Mouse (Mus musculus) midbrain, embryonic 13.5 days (tissue): ENCODE measurements around the gene Aicda. TPM values are rescaled to one million over a fixed set of nuclear protein-coding genes. Genes with fewer than 3 reads are reported as not detected.
"Not testable (repeated sequence)": the region's sequence is repeated elsewhere in the genome, so short reads cannot be mapped to it uniquely, and the experiment has no call there.

ENCODE experiments used
- ATAC-seq: fragments of 200-750 bp; cut with Nextera tagmentation; 2 replicates; pipeline ENCODE4 v1.8.0; 2017; ENCODE audit warnings: mild to moderate bottlenecking, moderate TSS enrichment, moderate library complexity
- H3K27ac ChIP-seq: fragments of 300-500 bp; sonication (generic); 2 replicates; pipeline ENCODE4 v1.5.1; 2015; ENCODE audit warnings: inconsistent platforms, mild to moderate bottlenecking, moderate library complexity
- H3K27me3 ChIP-seq: fragments of 300-500 bp; sonication (generic); 2 replicates; pipeline ENCODE4 v1.6.1; 2015; ENCODE audit warnings: mild to moderate bottlenecking, inconsistent platforms
- H3K36me3 ChIP-seq: fragments of 300-500 bp; sonication (generic); 2 replicates; pipeline ENCODE4 v1.6.1; 2015; ENCODE audit warnings: mild to moderate bottlenecking, inconsistent platforms
- H3K4me1 ChIP-seq: fragments of 300-500 bp; sonication (generic); replicated peaks from 2 replicates; pipeline ENCODE4 v1.6.1; 2015; ENCODE audit warnings: inconsistent platforms
- H3K4me2 ChIP-seq: fragments of 300-500 bp; sonication (generic); replicated peaks from 2 replicates; pipeline ENCODE4 v1.6.1; 2015; ENCODE audit warnings: moderate library complexity, mild to moderate bottlenecking, inconsistent platforms
- H3K4me3 ChIP-seq: fragments of 300-500 bp; sonication (generic); replicated peaks from 2 replicates; pipeline ENCODE4 v1.5.1; 2015; ENCODE audit warnings: mild to moderate bottlenecking, inconsistent platforms
- H3K9ac ChIP-seq: fragments of 300-500 bp; sonication (generic); replicated peaks from 2 replicates; pipeline ENCODE4 v1.6.1; 2015; ENCODE audit warnings: mild to moderate bottlenecking, inconsistent platforms
- H3K9me3 ChIP-seq: fragments of 300-500 bp; sonication (generic); 2 replicates; pipeline ENCODE4 v1.6.1; 2016; ENCODE audit warnings: mild to moderate bottlenecking, inconsistent platforms
- WGBS: fragments of 180-500 bp; shearing (Covaris S2); methylation state at CpG from one replicate; pipeline ENCODE4 v1.1.7; 2015; 5-methylcytosine and 5-hydroxymethylcytosine counted together
- polyA plus RNA-seq: library from polyadenylated mRNA; unstranded; fragments of >200 nt; fragmentation: Nextera tagmentation; extraction: Ambion mirVana; gene quantifications from 2 replicates; pipeline ENCODE4 v1.2.1, GENCODE M21; 2015

Gene Aicda
- polyA plus RNA-seq, 1 experiment from 2014 or later: 0.47 TPM

DNA sequence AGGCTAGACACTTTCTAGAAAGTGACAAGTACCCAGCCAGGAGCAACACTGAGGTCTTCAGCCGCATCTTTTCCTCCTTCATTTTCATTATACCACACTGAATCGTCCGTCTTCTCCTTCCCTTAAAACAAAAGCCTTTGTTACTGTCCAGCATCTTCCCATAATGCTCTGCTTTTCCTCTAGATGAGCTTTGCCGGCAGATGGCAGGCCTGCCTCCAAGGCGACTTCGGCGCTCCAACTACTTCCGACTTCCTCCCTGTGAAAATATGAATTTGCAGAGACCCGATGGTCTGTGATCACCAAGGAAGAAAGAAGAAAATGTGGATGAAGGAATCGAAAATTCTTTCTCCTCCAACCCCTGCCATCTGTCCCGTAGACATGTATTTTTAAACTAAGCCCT, 25.5 kb upstream of the Aicda start:
- 88% methylated on average over 11 of the region's 11 CpGs for WGBS
- Histone ChIP-seq H3K4me3 (no peak overlapping the region), H3K4me2 (no peak overlapping the region), H3K27me3 (no peaks in the 10 kb centered on the region), H3K9ac (no peak overlapping the region), H3K36me3 (no peaks in the 10 kb centered on the region), H3K9me3 (no peaks in the 10 kb centered on the region), H3K4me1 (peaks cover 2% of the 10 kb centered on the region), H3K27ac (no peak overlapping the region)
- ATAC-seq: no peak

DNA sequence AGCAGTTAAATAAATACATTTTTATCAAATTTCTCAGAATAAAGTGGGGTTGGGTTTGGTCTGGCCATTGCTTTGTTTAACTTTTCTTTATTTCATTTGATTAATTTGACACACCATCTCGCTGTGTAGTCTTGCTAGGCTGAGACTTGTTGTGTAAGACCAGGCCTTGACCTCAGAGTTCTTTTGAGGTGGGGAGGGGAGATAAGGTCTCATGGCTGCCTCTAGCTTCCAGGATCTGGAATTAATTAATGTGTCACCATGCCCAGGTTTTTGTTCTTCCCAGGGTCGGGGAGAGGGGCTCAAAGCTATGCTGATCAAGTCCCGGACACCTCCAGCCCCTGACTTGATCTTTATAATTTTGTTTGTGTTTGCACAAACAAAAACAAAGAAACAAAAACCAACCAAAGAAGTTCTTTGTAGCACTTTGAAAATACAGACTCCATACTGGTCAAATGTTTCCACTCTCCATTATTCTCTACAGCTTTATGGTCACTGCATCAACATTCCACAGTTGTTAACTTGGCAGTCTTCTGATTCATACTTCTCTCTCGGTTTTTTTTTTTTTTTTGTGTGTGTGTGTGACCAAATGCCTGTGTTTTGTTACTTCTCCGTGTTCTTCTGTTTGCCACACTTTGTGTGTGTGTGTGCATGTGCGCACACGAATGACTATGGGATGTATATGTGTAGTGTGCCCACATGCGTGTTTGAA, 22.0 kb upstream of the Aicda start:
- Histone ChIP-seq H3K36me3 (no peaks in the 10 kb centered on the region), H3K27ac (no peak overlapping the region), H3K27me3 (no peaks in the 10 kb centered on the region), H3K9me3 (no peaks in the 10 kb centered on the region), H3K4me3 (no peak overlapping the region), H3K4me1 (peaks cover 5% of the 10 kb centered on the region), H3K9ac (no peak overlapping the region), H3K4me2 (no peak overlapping the region)
- 72% methylated on average over 8 of the region's 8 CpGs for WGBS
- no peak for ATAC-seq

DNA sequence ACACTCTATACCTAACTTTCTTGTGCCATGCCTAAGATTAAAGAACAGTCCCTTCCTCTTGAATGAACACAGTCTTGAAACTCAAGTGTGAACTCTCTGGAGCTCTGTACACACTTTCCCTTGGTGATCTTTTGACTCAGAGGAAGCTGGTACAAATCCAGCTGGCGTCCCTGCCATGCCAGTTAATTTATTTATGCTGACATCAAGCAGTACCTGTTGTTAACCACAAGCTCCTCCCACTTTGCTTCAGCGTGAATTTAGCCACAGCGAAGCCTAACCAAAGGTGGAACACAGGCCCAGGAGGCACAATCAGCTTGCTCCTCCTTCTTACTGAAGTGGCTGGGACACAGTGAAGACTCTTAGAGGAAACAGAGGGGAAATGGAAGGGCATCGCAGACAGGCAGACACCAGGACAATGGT, 20.7 kb upstream of the Aicda start:
- 8% methylated on average over 4 of the region's 4 CpGs for WGBS
- Histone ChIP-seq H3K27ac (no peak overlapping the region), H3K4me3 (no peak overlapping the region), H3K4me1 (peaks cover 5% of the 10 kb centered on the region), H3K36me3 (no peaks in the 10 kb centered on the region), H3K4me2 (peak overlapping the region; percentile 38), H3K9ac (no peak overlapping the region), H3K9me3 (no peaks in the 10 kb centered on the region), H3K27me3 (no peaks in the 10 kb centered on the region)
- ATAC-seq: peak; percentile 74; the same call in 1 of the 2 replicates

DNA sequence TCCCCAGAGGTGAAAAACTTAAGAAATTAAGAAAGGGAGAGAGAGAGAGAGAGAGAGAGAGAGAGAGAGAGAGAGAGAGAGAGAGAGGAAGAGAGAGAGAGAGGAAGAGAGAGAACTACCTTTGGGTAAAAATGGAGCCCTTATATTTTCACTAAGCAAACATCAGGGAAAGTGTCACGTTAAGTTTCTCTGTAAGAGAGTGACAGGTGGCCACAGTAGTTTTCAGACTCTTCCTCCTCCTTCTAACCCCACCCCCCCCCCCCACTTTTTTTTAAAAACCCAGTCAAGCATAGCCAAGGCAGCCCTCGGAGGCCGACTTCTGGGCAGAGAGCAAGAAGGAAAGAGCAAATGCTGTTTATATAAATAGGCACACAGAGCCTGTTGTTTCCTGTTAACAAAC, 19.6 kb upstream of the Aicda start:
- H3K4me2 ChIP-seq: no peak overlapping the region
- no peak overlapping the region for H3K4me3 ChIP-seq
- 33% methylated on average over 3 of the region's 3 CpGs for WGBS
- no peaks in the 10 kb centered on the region for H3K36me3 ChIP-seq
- no peaks in the 10 kb centered on the region for H3K9me3 ChIP-seq
- H3K4me1 ChIP-seq: peaks cover 5% of the 10 kb centered on the region
- no peak overlapping the region for H3K27ac ChIP-seq
- no peak for ATAC-seq
- no peak overlapping the region for H3K9ac ChIP-seq
- no peaks in the 10 kb centered on the region for H3K27me3 ChIP-seq

DNA sequence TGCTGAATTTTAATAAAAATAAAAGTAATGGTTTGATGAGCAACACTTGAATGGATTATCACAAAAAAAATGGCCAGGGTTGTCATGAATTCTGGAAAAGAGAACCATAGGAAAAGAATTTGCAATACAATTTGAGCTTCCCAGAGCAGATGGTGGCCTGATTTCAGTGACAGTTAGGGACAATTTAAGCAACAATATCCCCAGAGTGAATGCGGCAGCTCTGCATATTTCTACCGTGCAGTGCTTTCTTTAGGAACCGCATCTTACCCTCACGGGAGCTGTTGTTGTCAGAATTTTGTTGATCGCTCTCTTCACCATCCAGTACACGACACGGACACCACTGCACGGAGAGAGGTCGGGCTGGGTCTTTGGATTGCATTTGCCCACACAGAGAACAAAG, 14.0 kb upstream of the Aicda start:
- WGBS: 77% methylated on average over 9 of the region's 9 CpGs
- Histone ChIP-seq H3K4me3 (no peak overlapping the region), H3K9ac (no peak overlapping the region), H3K4me1 (no peaks in the 10 kb centered on the region), H3K4me2 (no peak overlapping the region), H3K27me3 (no peaks in the 10 kb centered on the region), H3K36me3 (no peaks in the 10 kb centered on the region), H3K9me3 (no peaks in the 10 kb centered on the region), H3K27ac (no peak overlapping the region)
- ATAC-seq: no peak

DNA sequence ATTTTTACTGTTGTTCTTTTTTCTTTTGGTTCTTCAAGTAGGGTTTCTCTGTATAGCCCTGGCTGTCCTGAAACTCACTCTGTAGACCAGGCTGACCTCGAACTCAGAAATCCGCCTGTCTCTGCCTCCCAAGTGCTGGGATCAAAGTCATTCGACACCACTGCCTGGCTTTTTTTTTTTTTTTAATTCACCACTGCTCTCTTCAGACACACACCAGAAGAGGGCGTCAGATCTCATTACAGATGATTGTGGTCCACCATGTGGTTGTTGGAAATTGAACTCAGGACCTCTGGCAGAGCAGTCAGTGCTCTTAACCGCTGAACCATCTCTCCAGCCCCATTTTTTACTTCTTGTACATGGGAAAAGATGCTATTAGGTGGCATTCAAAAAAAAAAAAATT, 11.1 kb upstream of the Aicda start:
- not testable (repeated sequence) for H3K9ac ChIP-seq, H3K36me3 ChIP-seq, H3K27me3 ChIP-seq, H3K4me2 ChIP-seq, ATAC-seq, H3K27ac ChIP-seq, H3K4me1 ChIP-seq, H3K9me3 ChIP-seq, H3K4me3 ChIP-seq
- WGBS: 80% methylated on average over 5 of the region's 5 CpGs

DNA sequence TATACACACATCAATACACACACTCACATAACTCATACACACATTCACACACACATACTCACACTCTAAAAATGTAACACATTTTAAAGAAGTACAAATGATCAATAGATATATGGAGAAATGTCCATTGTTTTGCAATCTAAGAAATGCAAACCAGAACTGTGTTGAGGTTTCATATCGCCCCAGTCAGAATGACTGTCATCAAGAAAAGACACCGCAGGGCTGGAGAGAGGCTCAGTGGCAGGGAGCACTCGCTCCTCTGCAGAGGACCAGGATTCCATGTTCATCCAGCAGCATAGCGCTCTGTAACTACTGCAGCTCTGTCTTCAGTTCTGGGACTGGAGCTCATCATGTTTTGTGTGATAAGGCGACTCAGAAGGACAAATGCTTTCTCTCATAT, 10.0 kb upstream of the Aicda start:
- no peaks in the 10 kb centered on the region for H3K9me3 ChIP-seq
- H3K4me2 ChIP-seq: no peak overlapping the region
- H3K9ac ChIP-seq: no peak overlapping the region
- H3K4me3 ChIP-seq: no peak overlapping the region
- no peaks in the 10 kb centered on the region for H3K36me3 ChIP-seq
- H3K4me1 ChIP-seq: no peaks in the 10 kb centered on the region
- no peak for ATAC-seq
- WGBS: 87% methylated on average over 5 of the region's 5 CpGs
- no peaks in the 10 kb centered on the region for H3K27me3 ChIP-seq
- no peak overlapping the region for H3K27ac ChIP-seq

DNA sequence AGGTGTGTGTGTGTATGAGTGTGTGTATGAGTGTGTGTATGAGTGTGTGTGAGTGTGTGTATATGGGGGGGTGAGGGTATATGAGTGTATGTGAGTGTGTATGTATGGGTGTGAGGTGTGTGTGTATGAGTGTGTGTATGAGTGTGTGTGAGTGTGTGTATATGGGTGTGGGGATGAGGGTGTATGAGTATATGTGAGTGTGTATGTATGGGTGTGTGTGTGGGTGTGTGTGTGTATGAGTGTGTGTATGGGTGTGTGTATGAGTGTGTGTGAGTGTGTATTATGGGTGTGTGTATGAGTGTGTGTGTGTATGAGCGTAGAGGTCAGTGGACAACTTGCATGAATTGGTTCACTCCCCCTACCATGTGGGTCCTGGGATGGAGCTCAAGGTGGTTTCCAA, 8.9 kb upstream of the Aicda start:
- H3K9me3 ChIP-seq: no peaks in the 10 kb centered on the region
- no peaks in the 10 kb centered on the region for H3K27me3 ChIP-seq
- no peaks in the 10 kb centered on the region for H3K4me1 ChIP-seq
- H3K4me3 ChIP-seq: no peak overlapping the region
- 93% methylated on average over 1 of the region's 1 CpGs for WGBS
- no peak overlapping the region for H3K27ac ChIP-seq
- no peaks in the 10 kb centered on the region for H3K36me3 ChIP-seq
- no peak overlapping the region for H3K9ac ChIP-seq
- ATAC-seq: 0 out of 2 replicates have a peak, but pooled peaks have one; percentile 24
- no peak overlapping the region for H3K4me2 ChIP-seq

DNA sequence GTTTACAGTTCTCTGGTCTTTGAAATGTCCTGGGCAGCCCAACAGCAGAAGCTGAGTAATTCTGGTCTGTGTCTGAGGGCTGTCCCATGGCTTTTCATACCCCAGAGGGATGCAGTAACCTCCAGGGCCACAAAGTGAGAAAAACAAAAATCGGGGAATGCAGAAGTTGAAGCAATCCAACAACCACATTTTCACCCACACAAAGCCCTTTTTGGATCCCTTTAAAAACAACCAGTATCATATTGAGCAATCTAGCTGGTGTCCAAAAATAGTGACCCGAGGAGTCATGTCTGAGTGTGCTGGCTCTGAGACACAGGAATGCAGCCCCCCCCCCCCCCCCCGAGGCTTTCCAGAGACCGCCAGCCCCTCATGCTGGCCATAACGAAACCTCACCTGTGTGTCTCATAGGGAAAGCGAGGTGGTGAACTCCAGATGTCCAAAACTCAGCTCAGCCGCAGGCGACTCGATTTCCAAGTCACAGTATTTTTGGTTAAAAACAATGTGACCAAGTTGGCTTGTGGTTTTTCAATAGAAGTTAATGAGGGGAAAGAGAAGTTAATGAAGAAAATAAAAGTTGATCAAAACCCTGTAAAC, 8.2 kb upstream of the Aicda start:
- Histone ChIP-seq H3K4me3 (no peak overlapping the region), H3K4me1 (no peaks in the 10 kb centered on the region), H3K27ac (no peak overlapping the region), H3K9me3 (no peaks in the 10 kb centered on the region), H3K9ac (no peak overlapping the region), H3K4me2 (no peak overlapping the region), H3K36me3 (no peaks in the 10 kb centered on the region), H3K27me3 (no peaks in the 10 kb centered on the region)
- ATAC-seq: no peak
- WGBS: 85% methylated on average over 9 of the region's 9 CpGs

DNA sequence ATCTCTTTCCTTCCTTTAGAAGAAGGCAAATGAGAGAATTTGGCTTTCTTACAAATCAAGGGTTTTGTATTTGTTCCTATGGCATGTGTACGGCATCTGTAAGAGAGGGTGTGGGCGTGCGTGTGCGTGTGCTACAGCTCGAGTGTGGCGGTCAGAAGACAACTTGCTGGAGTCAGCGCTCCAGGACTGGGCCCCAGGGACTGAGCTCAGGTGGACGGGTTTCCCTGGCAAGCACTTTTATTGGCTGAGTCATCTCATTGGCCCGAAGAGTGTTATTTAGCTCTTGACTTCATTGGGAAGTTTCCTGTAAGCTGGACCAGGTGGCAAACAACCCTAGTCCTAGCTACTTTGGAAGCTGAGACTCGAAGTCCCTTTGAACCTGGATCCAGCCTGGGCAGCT, 7.7 kb upstream of the Aicda start:
- H3K4me2 ChIP-seq: no peak overlapping the region
- H3K4me3 ChIP-seq: no peak overlapping the region
- H3K27ac ChIP-seq: no peak overlapping the region
- H3K4me1 ChIP-seq: no peaks in the 10 kb centered on the region
- no peak for ATAC-seq
- no peak overlapping the region for H3K9ac ChIP-seq
- no peaks in the 10 kb centered on the region for H3K27me3 ChIP-seq
- no peaks in the 10 kb centered on the region for H3K9me3 ChIP-seq
- WGBS: 87% methylated on average over 10 of the region's 10 CpGs
- no peaks in the 10 kb centered on the region for H3K36me3 ChIP-seq

DNA sequence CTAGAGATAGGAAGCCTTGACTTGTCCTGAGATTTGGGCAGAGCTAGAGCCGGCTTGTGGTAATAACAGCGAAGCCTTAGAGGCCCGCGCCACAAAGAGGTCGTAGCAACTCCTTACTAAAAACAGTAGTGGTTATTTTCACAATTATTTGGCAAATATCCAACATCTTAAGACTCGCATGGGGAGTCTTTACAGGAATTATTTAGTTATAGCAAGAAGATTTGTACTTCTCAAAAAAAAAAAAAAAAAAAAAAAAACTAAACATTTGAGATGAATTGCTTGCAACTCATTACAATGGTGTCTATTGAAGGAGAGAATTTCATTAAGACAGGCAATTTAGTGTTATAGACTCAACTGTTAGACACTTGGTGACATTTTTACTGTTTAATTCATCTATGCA, 501 bp downstream of the Aicda start:
- H3K9me3 ChIP-seq: no peaks in the 10 kb centered on the region

DNA sequence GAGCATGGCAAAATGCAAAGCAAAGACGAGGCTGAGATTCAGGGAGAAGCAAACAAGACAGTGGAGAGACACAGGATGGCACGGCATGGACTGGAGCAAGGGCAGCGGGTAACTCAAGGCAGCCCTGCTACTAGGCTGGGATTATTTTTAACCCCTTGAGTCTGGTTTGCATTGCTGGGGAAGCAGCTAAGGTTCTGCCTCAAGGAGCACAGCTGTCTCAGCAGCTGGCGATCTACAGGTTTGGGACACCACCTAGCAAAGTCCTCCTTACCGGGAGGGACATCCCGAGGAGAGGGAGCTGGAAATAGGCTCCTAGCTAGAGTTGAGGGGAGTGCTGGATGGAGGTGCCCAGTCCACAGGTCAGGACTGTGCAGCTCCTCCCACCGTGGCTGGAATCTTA, 1.7 kb downstream of the Aicda start:
- no peak for ATAC-seq
- Histone ChIP-seq H3K4me1 (0 out of 2 replicates have a peak, but pooled peaks cover 3% of the 10 kb centered on the region), H3K4me3 (no peak overlapping the region), H3K9me3 (no peaks in the 10 kb centered on the region), H3K4me2 (no peak overlapping the region), H3K9ac (no peak overlapping the region), H3K27me3 (0 out of 2 replicates have a peak, but pooled peaks cover 7% of the 10 kb centered on the region), H3K27ac (no peak overlapping the region), H3K36me3 (no peaks in the 10 kb centered on the region)
- 41% methylated on average over 7 of the region's 7 CpGs for WGBS

More for the DNA sequence above, 501 bp downstream of the Aicda start:
- Histone ChIP-seq H3K9ac (no peak overlapping the region), H3K36me3 (no peaks in the 10 kb centered on the region), H3K4me3 (no peak overlapping the region), H3K4me2 (no peak overlapping the region), H3K27ac (no peak overlapping the region), H3K27me3 (0 out of 2 replicates have a peak, but pooled peaks cover 7% of the 10 kb centered on the region), H3K4me1 (no peaks in the 10 kb centered on the region)
- ATAC-seq: no peak
- 88% methylated on average over 6 of the region's 6 CpGs for WGBS
